Mouse (Mus musculus) brain, adult 2 months (tissue): ENCODE data around the gene Tm7sf2.

Source experiments
- DNase-seq: peaks from one replicate; pipeline ENCODE4 v3.0.0; 2011; ENCODE audit warnings: low read depth, low spot score

Tm7sf2 gene

GRCm38 (mm10) chr19:6069851-6070250 lies 1.7 kb upstream of the Tm7sf2 start:
- DNase-seq, result no peak

GRCm38 (mm10) chr19:6068951-6069350 lies 778 bp upstream of the Tm7sf2 start:
- DNase-seq, result no peak

- DNase-seq, result peak; percentile 95
Measured at GRCm38 (mm10) chr19:6067011-6067723, 1.0 kb downstream of the Tm7sf2 start.

- DNase-seq, result no peak
Measured at GRCm38 (mm10) chr19:6066571-6066970, 1.6 kb downstream of the Tm7sf2 start.

GRCm38 (mm10) chr19:6063081-6063480 lies 5.1 kb downstream of the Tm7sf2 start:
- DNase-seq, result no peak

- no peak for DNase-seq
Measured at GRCm38 (mm10) chr19:6062418-6062817, 5.8 kb downstream of the Tm7sf2 start.

GRCm38 (mm10) chr19:6061641-6062302 lies 6.4 kb downstream of the Tm7sf2 start:
- DNase-seq, result peak; percentile 55

GRCm38 (mm10) chr19:6061021-6061533 lies 7.1 kb downstream of the Tm7sf2 start, which contains the start of gene Znhit2:
Gene Znhit2 (plus strand): TSS chr19:6061192.
- DNase-seq, result peak; percentile 98

- DNase-seq, result no peak
Measured at GRCm38 (mm10) chr19:6058966-6059365, 9.2 kb downstream of the Tm7sf2 start.

- DNase-seq, result no peak
Measured at GRCm38 (mm10) chr19:6058513-6058912, 9.7 kb downstream of the Tm7sf2 start.

- peak; percentile 99 for DNase-seq
Measured at GRCm38 (mm10) chr19:6057313-6058096, 10.7 kb downstream of the Tm7sf2 start, which contains the start of the genes Mrpl49 and Fau. Gene Mrpl49 (minus strand): TSS chr19:6057785. Gene Fau (plus strand): TSS chr19:6057844.

- DNase-seq, result no peak
Measured at GRCm38 (mm10) chr19:6056696-6057095, 11.5 kb downstream of the Tm7sf2 start.

GRCm38 (mm10) chr19:6054296-6054695 lies 13.9 kb downstream of the Tm7sf2 start:
- DNase-seq, result no peak

- no peak for DNase-seq
Measured at GRCm38 (mm10) chr19:6052516-6052915, 15.7 kb downstream of the Tm7sf2 start.

- no peak for DNase-seq
Measured at GRCm38 (mm10) chr19:6048681-6049410, 19.3 kb downstream of the Tm7sf2 start.

GRCm38 (mm10) chr19:6047899-6048166 lies 20.3 kb downstream of the Tm7sf2 start:
- no peak for DNase-seq

GRCm38 (mm10) chr19:6047154-6047898 lies 20.8 kb downstream of the Tm7sf2 start:
- no peak for DNase-seq

GRCm38 (mm10) chr19:6046294-6047153 lies 21.6 kb downstream of the Tm7sf2 start, which contains the start of gene Syvn1:
Gene Syvn1 (plus strand): TSS chr19:6046576.
- peak; percentile 98 for DNase-seq

- DNase-seq, result peak; percentile 75
Measured at GRCm38 (mm10) chr19:6045366-6046293, 22.5 kb downstream of the Tm7sf2 start.
